Mouse (Mus musculus): ENCODE results near the gene Slco2a1. TPM values are rescaled to one million over a fixed set of nuclear protein-coding genes. Genes with fewer than 3 reads are reported as not detected.

The Slco2a1 gene
- under 1 TPM; 0.72 to 0.98 (median 0.85) TPM for total RNA-seq (2022)

DNA sequence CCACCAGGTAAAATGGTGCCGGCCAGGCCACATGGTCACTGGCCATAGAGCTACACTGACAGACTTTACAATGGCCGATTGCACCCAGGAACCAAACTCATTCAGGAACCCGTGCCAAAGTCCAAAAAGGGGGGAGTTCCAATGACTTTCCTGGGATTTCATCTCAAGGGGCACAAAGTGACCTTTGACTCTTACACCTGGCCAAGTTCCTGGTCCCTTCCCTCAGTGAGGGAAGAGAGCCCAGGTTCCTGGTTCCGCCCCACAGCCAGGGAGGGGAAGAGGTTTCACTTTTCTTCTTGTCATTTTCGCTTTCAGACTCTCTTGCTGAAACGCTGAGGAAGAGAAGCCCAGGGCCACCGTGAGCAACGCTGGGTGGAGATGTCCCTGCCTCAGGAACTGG lies at the start of gene Slco2a1:
Slco2a1 (plus strand) TSS at position 251 of the 400 bp plus-strand sequence.
- DNase-seq (ENCODE audit: low spot score in 2 of 2), result no peak

DNA sequence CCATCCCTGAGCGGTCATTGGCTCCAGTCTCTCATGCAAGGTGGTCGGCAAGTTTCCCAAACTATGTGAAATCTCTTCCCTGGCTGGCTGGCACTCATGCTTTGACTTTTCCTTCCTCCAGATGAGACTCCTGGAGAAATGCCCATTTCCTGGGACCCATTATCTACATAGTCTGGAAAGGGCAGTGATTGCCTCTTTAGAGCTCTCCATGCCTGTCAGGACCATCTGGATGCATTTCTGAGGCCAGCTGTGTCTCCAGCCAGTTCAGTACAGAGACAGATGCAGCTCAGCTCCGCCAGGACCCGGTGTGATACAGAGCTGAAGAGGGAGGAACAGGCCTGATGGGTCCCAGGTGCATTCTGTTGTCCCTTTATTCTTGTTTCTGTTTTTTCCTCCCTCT lies 46.3 kb upstream of the Slco2a1 start:
- DNase-seq (ENCODE audit: low spot score in 2 of 2), result no peak

DNA sequence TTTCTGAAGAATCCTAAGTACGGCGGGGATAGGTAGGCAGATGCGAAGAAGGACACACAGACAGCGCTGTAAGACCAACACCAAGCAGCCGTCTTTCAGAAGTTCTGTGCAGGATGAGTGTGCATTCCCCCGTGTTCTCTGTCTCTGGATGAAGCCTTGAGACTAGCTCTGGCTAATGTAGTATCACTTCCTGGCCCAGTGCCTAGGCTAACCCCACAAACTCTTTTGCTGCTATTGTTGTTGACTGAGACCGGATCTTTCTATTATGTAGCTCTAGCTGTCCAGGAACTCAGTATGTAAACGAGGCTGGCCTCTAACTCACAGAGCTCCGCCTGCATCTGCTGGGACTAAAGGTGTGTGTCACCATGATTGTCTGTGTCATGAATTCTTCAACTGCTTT lies 43.6 kb upstream of the Slco2a1 start:
- no peak for DNase-seq (ENCODE audit: low spot score in 2 of 2)

DNA sequence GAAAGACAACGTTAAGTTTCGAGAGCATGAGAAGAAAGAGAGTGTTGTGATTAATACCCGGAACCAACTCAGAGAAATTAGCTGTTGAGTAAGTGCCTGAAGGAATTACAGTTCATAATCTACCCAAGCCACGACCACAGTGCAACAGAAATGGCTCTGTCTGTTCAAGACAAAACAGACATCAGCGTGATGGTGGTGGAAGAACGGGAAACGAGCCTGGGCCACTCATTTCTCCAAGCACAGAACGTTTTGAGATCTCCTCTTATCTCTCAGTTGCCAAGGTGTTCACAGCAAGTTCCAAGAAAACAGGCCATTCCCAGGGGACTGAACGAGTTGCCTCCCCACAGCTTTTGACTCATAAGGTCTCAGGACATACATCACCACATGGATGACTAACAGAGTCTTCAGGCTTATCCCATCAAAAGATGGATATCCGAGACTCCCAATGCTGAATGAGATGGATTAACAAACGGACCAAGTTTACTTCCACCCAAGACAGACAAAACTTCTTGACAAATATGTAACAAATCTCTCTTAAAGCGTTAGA lies 42.0 kb upstream of the Slco2a1 start:
- no peak for DNase-seq (ENCODE audit: low spot score in 2 of 2)

DNA sequence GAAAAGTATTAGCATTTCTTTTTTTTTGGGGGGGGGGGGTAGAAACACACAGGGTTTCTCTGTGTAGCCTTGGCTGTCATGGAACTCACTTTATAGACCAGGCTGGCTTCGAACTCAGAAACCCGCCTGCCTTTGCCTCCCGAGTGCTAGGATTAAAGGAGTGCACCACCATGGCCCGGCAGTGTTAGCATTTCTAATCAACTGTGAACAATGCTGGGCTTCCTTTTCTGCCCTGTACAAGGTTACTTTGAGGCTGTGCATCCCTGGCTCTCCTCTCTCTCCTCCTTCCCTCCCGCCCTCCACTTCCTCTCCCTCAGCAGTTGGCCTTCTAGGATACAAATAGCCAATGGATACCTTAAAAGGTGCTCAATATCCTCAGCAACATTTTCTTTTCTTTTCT lies 39.8 kb upstream of the Slco2a1 start:
- no peak for DNase-seq (ENCODE audit: low spot score in 2 of 2)

DNA sequence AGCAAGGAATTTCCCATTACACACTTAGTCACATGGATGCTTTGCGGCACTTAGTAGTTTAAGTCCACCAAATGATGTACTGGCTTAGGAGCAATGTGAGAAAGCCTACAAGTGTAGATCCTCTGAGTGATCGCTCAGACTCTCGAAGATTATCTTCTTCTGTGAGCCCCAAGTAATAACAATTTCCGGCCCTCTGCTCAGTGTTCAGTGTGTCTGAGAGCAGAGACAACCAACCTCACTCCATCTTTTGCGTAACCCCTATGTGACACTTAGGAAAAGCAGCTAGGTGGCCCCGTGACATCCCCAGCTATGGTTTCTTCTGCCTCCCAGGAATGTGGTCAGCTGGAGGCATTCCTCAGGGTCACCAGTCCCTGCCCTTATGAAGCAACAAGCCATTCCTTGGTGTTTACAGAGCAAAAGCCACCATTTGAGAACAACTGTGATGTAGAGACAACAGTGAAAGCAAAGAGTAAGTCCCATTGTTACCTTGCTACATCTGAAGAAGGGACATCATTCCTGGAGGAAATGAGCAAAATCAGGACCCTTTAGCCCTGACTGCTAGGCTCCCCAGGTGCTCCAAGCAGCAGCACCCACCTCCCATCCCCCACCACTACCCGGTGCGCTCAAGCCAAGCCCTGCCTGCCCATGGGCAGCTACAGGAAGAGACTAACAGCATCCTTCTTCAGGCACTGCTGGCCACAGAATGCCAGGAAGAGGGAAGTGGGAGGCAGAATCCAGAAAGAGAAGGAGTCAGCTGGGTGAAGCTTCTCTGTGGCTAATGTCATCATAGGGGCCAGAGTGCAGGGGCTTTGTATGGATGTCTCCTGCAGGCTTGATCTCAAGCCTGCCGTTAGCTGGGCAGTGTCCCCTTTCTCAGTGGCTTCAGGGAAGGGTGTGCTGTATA lies 37.2 kb upstream of the Slco2a1 start:
- no peak for DNase-seq (ENCODE audit: low spot score in 2 of 2)

DNA sequence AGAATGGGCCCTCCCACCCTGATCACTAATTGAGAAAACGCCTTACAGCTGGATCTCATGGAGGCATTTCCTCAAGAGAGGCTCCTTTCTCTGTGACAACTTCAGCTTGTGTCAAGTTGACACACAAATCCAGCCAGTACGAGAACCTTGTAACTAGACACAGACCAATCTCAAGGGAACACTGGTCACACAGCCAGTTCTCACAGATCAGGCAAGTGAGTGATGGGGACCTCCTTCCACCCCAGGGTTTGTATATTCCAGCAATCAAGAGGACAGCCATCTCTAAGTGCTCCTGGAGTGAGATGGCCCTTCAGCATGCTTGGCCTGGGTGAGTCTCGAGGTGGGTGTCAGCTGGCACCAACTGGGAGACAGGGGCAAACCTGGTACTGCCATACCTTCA lies 32.6 kb upstream of the Slco2a1 start:
- DNase-seq (ENCODE audit: low spot score in 2 of 2), result no peak

DNA sequence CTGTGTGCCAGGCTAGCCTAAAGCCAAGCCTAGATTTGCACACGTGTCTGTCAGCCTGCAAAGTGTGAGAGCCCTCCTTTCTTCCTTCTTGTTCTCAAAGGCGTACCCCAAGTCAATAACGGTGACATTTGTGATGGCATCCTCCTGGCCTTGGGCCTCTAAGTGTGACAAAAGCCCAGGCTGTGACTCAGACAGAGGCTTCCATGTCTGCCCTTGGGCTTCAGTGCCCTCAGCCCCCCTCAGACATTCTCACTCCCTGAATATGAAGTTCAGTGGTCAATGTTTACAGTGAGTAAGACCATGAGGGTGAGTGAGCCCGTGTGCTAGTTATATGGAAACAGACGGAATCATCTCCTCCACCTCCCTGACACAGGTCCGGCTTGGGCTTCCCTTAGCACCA lies 29.8 kb upstream of the Slco2a1 start:
- no peak for DNase-seq (ENCODE audit: low spot score in 2 of 2)

DNA sequence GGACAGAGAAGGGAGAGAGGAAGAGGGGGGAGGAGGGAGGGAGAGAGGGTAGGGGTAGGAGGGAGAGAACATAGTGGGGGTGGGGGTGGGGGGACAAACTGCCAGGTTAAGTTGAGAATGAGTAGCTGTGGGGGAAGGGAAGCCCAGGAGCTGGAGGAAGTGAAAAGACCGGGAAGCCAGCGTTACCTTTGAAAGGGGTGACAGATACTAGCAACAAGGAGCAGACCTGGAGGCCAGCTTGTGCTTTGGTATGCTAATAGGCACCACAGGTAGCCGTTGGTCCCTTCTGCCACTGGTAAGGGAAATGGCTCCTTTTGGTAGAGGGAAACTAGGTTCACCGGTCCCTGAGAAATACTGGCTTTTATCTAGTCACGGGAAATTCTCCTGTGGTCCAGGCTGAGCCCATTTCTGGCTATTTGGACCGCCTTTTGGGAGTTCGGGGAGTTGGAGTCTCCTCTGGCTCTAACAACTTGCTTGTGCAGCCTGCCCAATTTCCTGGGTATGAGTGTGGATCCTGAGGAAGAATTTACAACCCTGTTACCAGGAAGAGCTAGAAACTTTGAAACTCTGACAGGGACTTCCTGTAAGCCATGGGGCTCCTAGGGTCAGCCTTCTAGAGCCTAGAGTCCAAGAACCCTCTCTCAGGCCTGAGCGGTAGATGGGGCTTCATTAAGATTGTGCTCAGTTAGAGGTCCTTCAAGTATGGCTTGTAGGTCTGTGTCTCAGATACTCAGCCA lies 27.0 kb upstream of the Slco2a1 start:
- DNase-seq (ENCODE audit: low spot score in 2 of 2), result no peak

DNA sequence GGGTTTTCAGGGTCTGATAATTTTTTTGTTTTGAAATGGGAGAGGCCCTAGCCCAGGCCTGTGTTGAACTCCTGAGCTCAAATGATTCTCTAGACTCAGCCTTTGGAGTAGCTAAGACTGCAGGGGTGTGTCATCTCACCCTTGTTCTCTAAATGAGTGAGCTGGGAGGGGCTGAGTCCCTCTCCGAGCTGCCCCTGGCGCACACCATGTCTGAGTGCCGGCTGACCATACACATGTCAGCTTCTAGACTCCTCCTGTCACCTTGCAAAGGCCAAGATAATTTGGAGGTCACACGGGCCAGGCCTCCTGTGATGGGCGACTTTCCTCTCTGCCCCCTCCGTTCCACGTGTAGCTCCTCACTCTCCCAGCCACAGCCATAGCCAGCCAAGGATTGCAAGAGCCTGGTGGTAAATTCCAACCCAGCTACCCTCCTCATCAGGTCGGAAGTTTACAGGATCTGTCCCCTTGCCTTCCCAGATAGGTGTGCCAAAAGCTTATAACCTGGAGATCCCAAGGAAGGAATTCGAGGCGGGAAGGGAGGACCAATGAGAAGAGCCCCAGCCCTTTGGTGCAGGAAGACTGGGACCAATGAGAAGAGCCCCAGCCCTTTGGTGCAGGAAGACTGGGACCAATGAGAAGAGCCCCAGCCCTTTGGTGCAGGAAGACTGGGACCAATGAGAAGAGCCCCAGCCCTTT lies 26.3 kb upstream of the Slco2a1 start:
- DNase-seq (ENCODE audit: low spot score in 2 of 2), result no peak

DNA sequence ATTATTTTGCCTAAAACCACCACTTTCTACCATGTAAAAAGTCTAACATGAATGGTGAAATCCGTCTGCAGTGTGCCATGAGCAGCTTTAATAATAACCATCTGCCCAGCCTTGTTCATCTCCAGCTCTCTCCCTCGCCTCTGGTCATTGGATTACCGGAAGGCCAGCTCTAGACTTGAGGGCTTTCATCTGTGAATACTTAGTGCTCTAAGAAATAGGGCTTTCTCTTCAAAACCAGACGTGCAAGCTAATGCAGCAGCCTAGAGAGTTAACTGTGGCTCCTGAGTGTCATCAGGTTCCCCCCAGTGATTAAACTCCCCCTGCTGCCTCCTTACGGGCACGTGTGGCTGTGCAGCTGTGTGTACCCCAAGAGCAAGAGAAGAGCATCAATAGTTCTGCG lies 25.2 kb upstream of the Slco2a1 start:
- no peak for DNase-seq (ENCODE audit: low spot score in 2 of 2)

DNA sequence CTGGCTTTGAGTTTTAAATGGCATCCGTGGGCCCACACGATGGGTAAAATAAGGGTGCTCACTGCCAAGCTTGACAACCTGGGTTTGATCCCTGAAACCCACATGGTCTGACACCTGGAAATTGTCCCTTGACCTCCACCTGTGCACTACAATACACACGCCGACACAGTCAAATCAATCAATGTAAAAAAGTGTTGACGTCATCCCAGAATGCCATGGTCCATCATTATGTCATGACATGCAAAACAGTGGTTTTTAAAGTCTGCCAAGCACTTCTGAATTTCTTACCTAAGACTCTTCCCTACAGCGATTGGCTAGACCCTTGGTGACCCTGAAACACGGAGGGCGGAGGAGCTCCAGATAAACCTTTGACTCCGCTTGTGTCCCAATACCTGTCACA lies 23.9 kb upstream of the Slco2a1 start:
- DNase-seq (ENCODE audit: low spot score in 2 of 2), result no peak

DNA sequence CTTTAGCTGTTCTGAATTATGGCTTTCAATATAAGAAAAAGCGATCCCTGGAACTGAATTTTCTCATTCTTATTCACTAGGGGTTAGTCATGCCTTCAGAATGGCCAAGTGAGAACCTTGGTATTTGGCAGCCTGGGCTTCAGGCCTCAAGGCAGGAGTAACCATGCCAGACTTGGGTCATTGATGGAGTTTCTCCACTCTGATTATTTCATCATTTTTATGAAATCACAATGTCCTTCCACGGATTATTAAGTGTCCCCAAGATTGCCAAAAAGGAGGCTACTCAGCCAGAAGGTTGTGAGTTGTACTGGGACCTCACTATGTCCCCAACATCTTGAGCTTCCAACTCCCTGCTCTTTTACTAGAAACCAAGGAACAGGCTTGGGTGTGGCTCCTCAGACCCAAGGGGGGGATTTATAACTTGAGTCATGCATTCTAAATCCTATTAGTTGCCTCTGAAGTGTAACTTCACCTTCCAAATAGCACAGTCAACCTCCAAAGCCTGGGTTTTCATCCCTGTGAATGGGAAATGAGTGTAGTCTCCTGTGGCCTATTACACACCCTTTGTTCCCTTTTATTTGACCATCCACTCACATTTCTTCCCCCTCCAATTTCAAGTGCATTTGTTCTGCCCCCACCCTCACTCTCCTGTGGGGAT lies 16.0 kb upstream of the Slco2a1 start:
- no peak for DNase-seq (ENCODE audit: low spot score in 2 of 2)

DNA sequence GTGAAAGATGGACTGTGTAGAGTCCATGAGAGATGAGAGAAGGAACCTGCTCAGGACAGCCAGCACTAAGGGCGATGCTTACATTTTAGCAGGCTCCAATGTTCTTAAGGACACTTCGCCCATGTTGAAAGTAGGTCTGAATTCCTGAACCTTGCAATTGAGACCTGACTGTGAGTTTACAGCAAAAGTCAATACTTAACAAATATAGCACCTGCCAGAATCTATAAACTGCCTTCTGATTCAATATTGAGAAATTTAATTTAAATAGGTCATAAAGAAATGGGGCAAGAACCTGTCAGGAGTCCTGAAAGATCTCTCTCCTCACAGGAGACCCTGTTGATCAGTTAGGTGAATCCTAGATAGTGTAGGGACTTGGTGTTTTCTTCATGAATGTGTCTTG lies 12.6 kb upstream of the Slco2a1 start:
- no peak for DNase-seq (ENCODE audit: low spot score in 2 of 2)

DNA sequence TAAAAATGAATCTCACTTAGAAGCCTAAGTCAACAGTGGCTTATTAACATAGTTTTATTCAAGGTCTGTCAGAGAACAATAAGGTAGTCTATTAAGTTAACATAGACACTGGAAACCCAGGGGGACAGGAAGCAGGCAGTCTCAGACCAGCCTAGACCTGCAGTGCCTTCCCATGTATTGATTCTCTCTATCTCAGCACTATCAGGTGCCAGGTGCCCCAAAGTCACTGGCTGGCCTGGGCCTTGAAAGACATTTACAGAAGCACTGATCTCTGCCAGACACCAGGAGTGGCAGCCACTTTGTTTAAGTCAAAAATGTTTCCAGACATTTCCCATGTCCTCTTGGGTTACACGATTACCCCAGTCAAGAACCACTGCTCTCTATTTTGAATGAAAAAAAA lies 11.4 kb upstream of the Slco2a1 start:
- DNase-seq (ENCODE audit: low spot score in 2 of 2), result no peak

DNA sequence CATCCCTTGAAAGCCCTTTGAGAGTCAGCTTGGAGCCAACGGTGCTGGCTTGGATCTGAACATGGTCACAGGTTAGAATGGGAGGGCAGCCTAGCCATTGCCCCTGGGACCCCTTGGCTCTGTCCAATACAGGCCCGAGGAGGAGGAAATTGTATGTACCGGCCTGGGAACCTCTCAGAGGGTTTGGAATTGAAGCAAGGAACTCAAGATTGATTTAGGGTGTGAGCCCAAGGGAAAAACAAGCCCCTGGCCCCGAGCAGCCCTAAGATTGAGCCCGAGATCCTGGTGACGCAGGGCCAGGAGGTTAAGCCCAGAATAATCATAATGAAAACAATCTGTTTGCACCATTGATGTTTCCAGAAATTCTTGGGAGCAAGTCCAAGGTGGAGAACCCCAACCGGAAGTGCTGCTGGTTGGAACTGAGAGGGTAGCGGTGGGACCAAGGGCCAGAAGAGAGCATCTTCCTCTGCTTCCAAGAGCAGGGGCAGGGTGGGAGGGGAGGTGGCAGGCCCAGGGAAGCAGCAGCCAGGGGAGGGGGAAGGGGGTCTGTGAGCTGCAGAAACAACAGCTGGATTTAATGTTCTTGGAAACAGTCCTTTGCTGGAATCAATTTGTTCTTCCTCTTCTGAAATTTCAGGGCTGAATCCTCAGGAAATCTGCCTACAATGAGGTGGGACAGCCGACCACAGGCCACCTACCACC lies 10.6 kb upstream of the Slco2a1 start:
- no peak for DNase-seq (ENCODE audit: low spot score in 2 of 2)

DNA sequence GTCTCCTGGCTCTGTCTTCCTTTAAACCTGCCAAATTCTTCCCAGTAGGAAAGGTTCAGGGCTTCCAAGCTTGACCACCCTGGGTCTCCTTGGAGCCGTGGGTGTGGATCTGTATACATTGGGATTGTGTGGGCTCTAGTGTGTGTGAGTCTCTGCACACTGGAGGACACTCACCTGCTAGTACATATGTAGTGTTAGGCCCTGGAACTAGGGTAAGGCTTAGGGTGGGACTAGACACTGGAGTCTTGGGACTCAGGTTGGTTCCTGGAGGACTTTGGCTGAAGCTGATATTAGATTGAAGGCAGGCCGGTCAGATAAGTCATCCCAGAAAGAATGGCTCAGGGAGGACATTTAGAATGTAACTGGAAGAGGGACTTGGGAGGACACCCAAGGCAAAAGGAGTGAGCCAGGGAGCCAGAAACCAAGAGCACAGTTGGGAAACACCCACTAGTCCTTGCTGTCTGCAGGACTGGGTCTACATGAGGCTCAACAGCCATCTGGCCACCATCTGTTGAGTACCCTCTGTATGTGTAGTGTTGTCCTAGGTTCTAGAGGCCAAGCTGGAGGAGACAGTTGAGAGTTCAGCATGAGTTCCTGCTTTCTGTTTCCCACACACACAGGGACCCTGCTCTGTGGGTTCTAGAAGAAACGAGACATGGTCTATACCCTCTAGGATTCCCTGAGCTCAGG lies 9.4 kb upstream of the Slco2a1 start:
- DNase-seq (ENCODE audit: low spot score in 2 of 2), result no peak

DNA sequence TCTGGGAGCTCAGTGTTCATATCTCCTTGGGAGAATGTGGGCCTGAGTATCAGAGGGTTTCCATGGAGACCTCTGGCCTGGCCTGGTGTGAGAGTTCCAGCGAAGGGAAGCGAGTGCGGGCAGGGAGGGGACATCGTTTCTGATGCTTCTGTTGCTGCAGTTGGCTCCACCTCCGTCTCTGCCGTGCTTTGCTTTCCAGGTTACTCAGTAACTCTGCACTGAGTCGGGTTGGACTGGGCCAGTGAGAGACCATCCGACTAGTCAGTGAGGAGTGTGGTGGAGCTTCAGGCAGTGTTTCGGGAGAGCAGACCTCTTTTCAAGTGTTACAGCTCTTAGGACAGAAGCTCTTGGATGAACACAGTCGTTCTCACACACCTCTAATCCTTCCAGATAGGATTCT lies 8.6 kb upstream of the Slco2a1 start:
- no peak for DNase-seq (ENCODE audit: low spot score in 2 of 2)

DNA sequence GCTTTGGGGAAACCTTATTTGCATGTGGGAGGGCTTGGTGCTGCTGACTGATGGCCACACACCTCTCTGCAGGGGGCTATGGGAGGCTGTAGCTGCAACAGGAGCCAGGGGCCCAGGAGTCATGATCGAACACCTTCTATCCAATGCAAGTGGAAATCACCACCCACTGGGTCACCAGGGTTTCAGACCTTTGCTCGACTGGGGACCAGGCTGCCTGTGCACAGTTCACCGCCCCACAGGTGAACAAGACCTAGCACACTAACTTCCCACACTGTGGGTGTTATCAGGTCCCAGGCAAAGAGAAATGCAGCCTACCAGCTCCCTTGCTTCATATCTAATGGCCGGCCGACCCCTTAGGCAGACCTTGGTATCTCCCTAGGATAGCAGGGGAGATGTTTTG lies 8.1 kb upstream of the Slco2a1 start:
- no peak for DNase-seq (ENCODE audit: low spot score in 2 of 2)

DNA sequence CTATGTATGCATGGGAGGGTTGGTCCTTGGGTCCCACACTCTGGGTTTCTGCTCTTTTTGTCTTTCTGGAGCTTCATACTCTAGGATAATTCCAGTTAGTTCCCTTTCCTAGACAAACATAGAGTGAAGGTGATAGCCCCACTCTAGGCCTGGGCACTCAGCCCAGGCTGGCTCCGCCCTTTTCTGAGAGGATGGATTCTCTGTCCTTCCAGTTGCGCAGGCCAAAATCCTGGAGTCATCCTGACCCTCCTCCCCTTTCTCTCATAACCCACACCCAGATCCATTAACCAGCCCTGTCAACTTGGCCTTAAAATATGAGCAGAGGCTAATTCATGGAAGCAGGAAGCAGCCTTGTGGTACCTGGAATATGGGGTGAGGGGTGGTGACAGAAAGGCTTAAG lies 6.7 kb upstream of the Slco2a1 start:
- DNase-seq (ENCODE audit: low spot score in 2 of 2), result no peak
